Mouse (Mus musculus): ENCODE results near the gene S100a11. TPM values are rescaled to one million over a fixed set of nuclear protein-coding genes. Genes with fewer than 3 reads are reported as not detected.

The S100a11 gene
- total and polyA plus RNA-seq, 3 experiments = not detected

- no peaks in the 10 kb centered on the region for H3K4me1 ChIP-seq (ENCODE audit: insufficient read depth, low read depth, low read length)
- H3K27me3 ChIP-seq (ENCODE audit: insufficient read depth, low read length) = no peaks in the 10 kb centered on the region
- no peak for ATAC-seq (ENCODE audit: extremely low read depth, insufficient number of reproducible peaks, low FRiP score, poor library complexity, severe bottlenecking)
- no peaks in the 10 kb centered on the region for H3K36me3 ChIP-seq (replicated peaks)
- H3K4me3 ChIP-seq (ENCODE audit: low read depth, low read length) = no peak overlapping the region
- no peak for DNase-seq (ENCODE audit: low spot score)
- TF ChIP-seq GATA2 (IDR thresholded peaks at IDR 0.05; ENCODE audit: borderline replicate concordance, low read depth, low read length) (no peak), POLR2AphosphoS5 (IDR thresholded peaks at IDR 0.05; ENCODE audit: insufficient replicate concordance, low read depth, low read length) (no peak), CTCF (IDR thresholded peaks at IDR 0.05; ENCODE audit: low read depth, low read length) (no peak), GATA1 (IDR thresholded peaks at IDR 0.05; ENCODE audit: borderline replicate concordance, low read length) (no peak), TAL1 (conservative IDR thresholded peaks at IDR 0.05; ENCODE audit: low read depth, low read length) (no peak)
- peaks cover 23% of the 10 kb centered on the region for H3K9me3 ChIP-seq (replicated peaks)
Observed at GRCm38 (mm10) chr3:93517343-93517742, 2.9 kb upstream of the S100a11 start.

GRCm38 (mm10) chr3:93519856-93520329 is 395 bp upstream of the S100a11 start:
- H3K4me3 ChIP-seq (ENCODE audit: low read depth, low read length) = no peak overlapping the region
- H3K9me3 ChIP-seq (replicated peaks) = peaks cover 33% of the 10 kb centered on the region
- ATAC-seq (ENCODE audit: extremely low read depth, insufficient number of reproducible peaks, low FRiP score, poor library complexity, severe bottlenecking) = no peak

GRCm38 (mm10) chr3:93521462-93522057 is 1.3 kb downstream of the S100a11 start:
- DNase-seq (ENCODE audit: low spot score) = no peak
- Histone ChIP-seq H3K27me3 (ENCODE audit: insufficient read depth, low read length) (no peaks in the 10 kb centered on the region), H3K4me1 (ENCODE audit: insufficient read depth, low read depth, low read length) (no peaks in the 10 kb centered on the region), H3K36me3 (replicated peaks) (no peaks in the 10 kb centered on the region), H3K4me3 (ENCODE audit: low read depth, low read length) (no peak overlapping the region), H3K9me3 (replicated peaks) (peaks cover 31% of the 10 kb centered on the region)
- TF ChIP-seq TAL1 (conservative IDR thresholded peaks at IDR 0.05; ENCODE audit: low read depth, low read length) (no peak), GATA2 (IDR thresholded peaks at IDR 0.05; ENCODE audit: borderline replicate concordance, low read depth, low read length) (no peak), CTCF (IDR thresholded peaks at IDR 0.05; ENCODE audit: low read depth, low read length) (no peak), GATA1 (IDR thresholded peaks at IDR 0.05; ENCODE audit: borderline replicate concordance, low read length) (no peak), POLR2AphosphoS5 (IDR thresholded peaks at IDR 0.05; ENCODE audit: insufficient replicate concordance, low read depth, low read length) (no peak)
- no peak for ATAC-seq (ENCODE audit: extremely low read depth, insufficient number of reproducible peaks, low FRiP score, poor library complexity, severe bottlenecking)

More at GRCm38 (mm10) chr3:93519856-93520329, 395 bp upstream of the S100a11 start:
- no peak for DNase-seq (ENCODE audit: low spot score)
- no peaks in the 10 kb centered on the region for H3K4me1 ChIP-seq (ENCODE audit: insufficient read depth, low read depth, low read length)
- no peak for TF ChIP-seq TAL1 (conservative IDR thresholded peaks at IDR 0.05; ENCODE audit: low read depth, low read length)
- no peak for TF ChIP-seq GATA2 (IDR thresholded peaks at IDR 0.05; ENCODE audit: borderline replicate concordance, low read depth, low read length)
- TF ChIP-seq CTCF (IDR thresholded peaks at IDR 0.05; ENCODE audit: low read depth, low read length) = no peak
- no peak for TF ChIP-seq POLR2AphosphoS5 (IDR thresholded peaks at IDR 0.05; ENCODE audit: insufficient replicate concordance, low read depth, low read length)
- TF ChIP-seq GATA1 (IDR thresholded peaks at IDR 0.05; ENCODE audit: borderline replicate concordance, low read length) = no peak
- no peaks in the 10 kb centered on the region for H3K36me3 ChIP-seq (replicated peaks)
- no peaks in the 10 kb centered on the region for H3K27me3 ChIP-seq (ENCODE audit: insufficient read depth, low read length)

- Histone ChIP-seq H3K27me3 (ENCODE audit: insufficient read depth, low read length) (no peaks in the 10 kb centered on the region), H3K4me3 (ENCODE audit: low read depth, low read length) (no peak overlapping the region), H3K4me1 (ENCODE audit: insufficient read depth, low read depth, low read length) (no peaks in the 10 kb centered on the region), H3K36me3 (replicated peaks) (no peaks in the 10 kb centered on the region), H3K9me3 (replicated peaks) (peaks cover 29% of the 10 kb centered on the region)
- TF ChIP-seq GATA2 (IDR thresholded peaks at IDR 0.05; ENCODE audit: borderline replicate concordance, low read depth, low read length) = no peak
- TF ChIP-seq CTCF (IDR thresholded peaks at IDR 0.05; ENCODE audit: low read depth, low read length) = no peak
- TF ChIP-seq GATA1 (IDR thresholded peaks at IDR 0.05; ENCODE audit: borderline replicate concordance, low read length) = no peak
- no peak for TF ChIP-seq TAL1 (conservative IDR thresholded peaks at IDR 0.05; ENCODE audit: low read depth, low read length)
- no peak for TF ChIP-seq POLR2AphosphoS5 (IDR thresholded peaks at IDR 0.05; ENCODE audit: insufficient replicate concordance, low read depth, low read length)
- no peak for DNase-seq (ENCODE audit: low spot score)
- no peak for ATAC-seq (ENCODE audit: extremely low read depth, insufficient number of reproducible peaks, low FRiP score, poor library complexity, severe bottlenecking)
Observed at GRCm38 (mm10) chr3:93522611-93523010, 2.3 kb downstream of the S100a11 start.

DNA sequence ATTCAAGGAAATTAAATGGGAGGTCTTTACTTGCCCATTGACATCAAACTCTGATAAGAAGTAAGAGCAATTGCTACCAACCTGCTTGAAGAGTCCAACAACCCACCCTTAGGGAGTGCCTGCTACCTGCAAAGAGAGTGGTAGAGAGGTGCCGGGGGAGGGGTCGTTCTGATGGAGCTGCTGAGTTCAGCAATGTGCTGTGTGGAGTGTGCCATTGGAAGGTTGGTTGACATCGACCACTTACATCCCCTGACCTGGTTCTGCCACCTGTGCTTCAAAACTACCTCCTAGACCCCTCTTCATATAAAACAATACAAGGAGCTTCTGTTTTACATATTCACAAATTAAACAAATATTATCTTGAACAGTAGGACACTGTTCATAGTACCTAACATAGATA is 7.0 kb downstream of the S100a11 start:
- Histone ChIP-seq H3K36me3 (replicated peaks) (no peaks in the 10 kb centered on the region), H3K4me1 (ENCODE audit: insufficient read depth, low read depth, low read length) (no peaks in the 10 kb centered on the region), H3K4me3 (ENCODE audit: low read depth, low read length) (no peak overlapping the region), H3K9me3 (replicated peaks) (peaks cover 38% of the 10 kb centered on the region), H3K27me3 (ENCODE audit: insufficient read depth, low read length) (no peaks in the 10 kb centered on the region)
- ATAC-seq (ENCODE audit: extremely low read depth, insufficient number of reproducible peaks, low FRiP score, poor library complexity, severe bottlenecking) (no peak), DNase-seq (ENCODE audit: low spot score) (no peak)
- no peak for TF ChIP-seq GATA2 (IDR thresholded peaks at IDR 0.05; ENCODE audit: borderline replicate concordance, low read depth, low read length)
- TF ChIP-seq TAL1 (conservative IDR thresholded peaks at IDR 0.05; ENCODE audit: low read depth, low read length) = no peak
- TF ChIP-seq GATA1 (IDR thresholded peaks at IDR 0.05; ENCODE audit: borderline replicate concordance, low read length) = no peak
- no peak for TF ChIP-seq CTCF (IDR thresholded peaks at IDR 0.05; ENCODE audit: low read depth, low read length)
- no peak for TF ChIP-seq POLR2AphosphoS5 (IDR thresholded peaks at IDR 0.05; ENCODE audit: insufficient replicate concordance, low read depth, low read length)

- no peaks in the 10 kb centered on the region for H3K4me1 ChIP-seq (ENCODE audit: insufficient read depth, low read depth, low read length)
- DNase-seq (ENCODE audit: low spot score) (no peak), ATAC-seq (ENCODE audit: extremely low read depth, insufficient number of reproducible peaks, low FRiP score, poor library complexity, severe bottlenecking) (no peak)
- peaks cover 37% of the 10 kb centered on the region for H3K9me3 ChIP-seq (replicated peaks)
- TF ChIP-seq GATA1 (IDR thresholded peaks at IDR 0.05; ENCODE audit: borderline replicate concordance, low read length) (no peak), GATA2 (IDR thresholded peaks at IDR 0.05; ENCODE audit: borderline replicate concordance, low read depth, low read length) (no peak), CTCF (IDR thresholded peaks at IDR 0.05; ENCODE audit: low read depth, low read length) (no peak), POLR2AphosphoS5 (IDR thresholded peaks at IDR 0.05; ENCODE audit: insufficient replicate concordance, low read depth, low read length) (no peak), TAL1 (conservative IDR thresholded peaks at IDR 0.05; ENCODE audit: low read depth, low read length) (no peak)
- no peaks in the 10 kb centered on the region for H3K27me3 ChIP-seq (ENCODE audit: insufficient read depth, low read length)
- H3K4me3 ChIP-seq (ENCODE audit: low read depth, low read length) = no peak overlapping the region
- H3K36me3 ChIP-seq (replicated peaks) = no peaks in the 10 kb centered on the region
Observed at GRCm38 (mm10) chr3:93528807-93529206, 8.5 kb downstream of the S100a11 start.

Measured in G1E (cell line).